Comparison of ENCODE assay signal across 13 mouse cellular contexts in genomic region chr17:75519239-75519900, GRCm38 (mm10).
"Had no signal": no experiment of that assay in that cellular context is flagged by ENCODE, and none has a peak within 500 bp of the region (broad histone marks: within the 10 kb centered on the region; RNA-seq: fewer than 3 reads in every experiment).

No protein-coding gene starts in this region.

- H3K27ac ChIP-seq: liver, embryonic 13.5 days; lung, embryonic 15.5 days; macrophage; midbrain, embryonic 15.5 days; neural tube, embryonic 12.5 days; stomach, embryonic 15.5 days had no signal

- DNase-seq: kidney, postnatal 14 days; liver; liver, embryonic 13.5 days; liver, postnatal 0 days; lung, postnatal 14 days; thymus, postnatal 36 days had no signal

- H3K9ac ChIP-seq: liver, embryonic 13.5 days; liver, postnatal 0 days; lung, embryonic 15.5 days; midbrain, embryonic 15.5 days; neural tube, embryonic 12.5 days; stomach, embryonic 15.5 days had no signal

- H3K36me3 ChIP-seq: liver, embryonic 13.5 days; lung, embryonic 15.5 days; midbrain, embryonic 15.5 days; neural tube, embryonic 12.5 days; stomach, embryonic 15.5 days had no signal

- H3K4me1 ChIP-seq: liver, embryonic 13.5 days; stomach, embryonic 15.5 days had no signal

- H3K9me3 ChIP-seq: liver, embryonic 13.5 days; lung, embryonic 15.5 days; megakaryocyte, embryonic 14.5 days; midbrain, embryonic 15.5 days; neural tube, embryonic 12.5 days; stomach, embryonic 15.5 days had no signal

- H3K4me2 ChIP-seq: liver, embryonic 13.5 days; lung, embryonic 15.5 days; midbrain, embryonic 11.5 days; midbrain, embryonic 15.5 days; neural tube, embryonic 12.5 days; stomach, embryonic 15.5 days had no signal

- H3K27me3 ChIP-seq: liver, embryonic 13.5 days; lung, embryonic 15.5 days; midbrain, embryonic 15.5 days; neural tube, embryonic 12.5 days; stomach, embryonic 15.5 days had no signal

- H3K4me3 ChIP-seq: liver, embryonic 13.5 days; lung, embryonic 15.5 days; megakaryocyte, embryonic 14.5 days; midbrain, embryonic 15.5 days; neural tube, embryonic 12.5 days; stomach, embryonic 15.5 days had no signal
